Mouse (Mus musculus): ENCODE measurements around the gene Esp31. TPM values are rescaled to one million over a fixed set of nuclear protein-coding genes. Genes with fewer than 3 reads are reported as not detected.

Esp31 gene
- polyA plus RNA-seq (2014; fragmentation: Nextera tagmentation; extraction: Ambion mirVana): not detected in 2 replicates

GRCm38 (mm10) chr17:38639147-38639546 is at the start of gene Esp31:
TSS of gene Esp31 (plus strand) at chr17:38639447.
- no peak within 1 kb of the TSS for H3K4me2 ChIP-seq (ENCODE audit: low read length)
- H3K4me1 ChIP-seq (ENCODE audit: control insufficient read depth, insufficient read depth, low read length): no peaks in the 10 kb centered on the region
- H3K9me3 ChIP-seq (ENCODE audit: control insufficient read depth, low read length): no peaks in the 10 kb centered on the region; the same call in none of the 2 replicates
- H3K4me3 ChIP-seq (replicated peaks; ENCODE audit: low read depth, low read length): no peak within 1 kb of the TSS
- DNase-seq (no peak), ATAC-seq (ENCODE audit: low FRiP score, low TSS enrichment) (no peak)
- no peak within 1 kb of the TSS for H3K9ac ChIP-seq (replicated peaks; ENCODE audit: low read length)
- H3K27me3 ChIP-seq (ENCODE audit: control insufficient read depth, insufficient read depth, low read length): no peaks in the 10 kb centered on the region
- 76% methylated on average over 2 of the region's 2 CpGs for WGBS
- H3K36me3 ChIP-seq (ENCODE audit: control insufficient read depth, insufficient read depth, low read length): no peaks in the 10 kb centered on the region
- H3K27ac ChIP-seq (replicated peaks; ENCODE audit: low read depth, low read length): no peak within 1 kb of the TSS

Other genes starting within 250 kb of the Esp31 start
- not detected in 2 replicates for gene Esp36, start 219.3 kb upstream of the Esp31 start, polyA plus RNA-seq (2014; fragmentation: Nextera tagmentation; extraction: Ambion mirVana)
- gene Esp34, start 85.3 kb upstream of the Esp31 start, polyA plus RNA-seq (2014; fragmentation: Nextera tagmentation; extraction: Ambion mirVana): not detected in 2 replicates

All from midbrain, embryonic 14.5 days (tissue).